Mouse (Mus musculus): ENCODE measurements around the gene Tmcc1.
"Not testable (repeated sequence)": the region's sequence is repeated elsewhere in the genome, so short reads cannot be mapped to it uniquely, and the experiment has no call there.

- TF ChIP-seq POLR2A, CTCF (IDR thresholded peaks at IDR 0.05; ENCODE audit: extremely low read depth, insufficient read depth, low read length): not testable (repeated sequence)
These were observed 41.5 kb upstream of the Tmcc1 start for GRCm38 (mm10) chr6:116234821-116235220.
